Mouse (Mus musculus) hindbrain, embryonic 14.5 days (tissue): ENCODE measurements at regions not wholly inside any gene's neighbourhood (a gene's known extent, or its start where the extent isn't known, plus 50 kb on each side); places are given as distances from the start of the nearest gene placed in this dataset.
A peak's percentile ranks its signal among the peaks of the same experiment; 100 is the strongest.

ENCODE experiments used
- ATAC-seq: fragments of 200-750 bp; cut with Nextera tagmentation; 2 replicates; pipeline ENCODE4 v1.8.0; 2017; ENCODE audit warnings: moderate number of reproducible peaks, mild to moderate bottlenecking, moderate TSS enrichment, moderate library complexity; ENCODE audit not compliant: low FRiP score
- DNase-seq: peaks from one replicate; pipeline ENCODE4 v3.0.0-alpha.2; 2015; ENCODE audit warnings: low spot score
- H3K27ac ChIP-seq: fragments of 300-500 bp; sonication (generic); 2 replicates; pipeline ENCODE4 v1.5.1; 2014; ENCODE audit warnings: mild to moderate bottlenecking, moderate library complexity
- H3K27me3 ChIP-seq: fragments of 300-500 bp; sonication (generic); 2 replicates; pipeline ENCODE4 v1.6.1; 2014; ENCODE audit warnings: mild to moderate bottlenecking, low read length, mixed read lengths; ENCODE audit not compliant: control insufficient read depth, insufficient read depth
- H3K36me3 ChIP-seq: fragments of 300-500 bp; sonication (generic); replicated peaks from 2 replicates; pipeline ENCODE4 v1.6.1; 2014; ENCODE audit not compliant: control insufficient read depth, insufficient read depth
- H3K4me1 ChIP-seq: fragments of 300-500 bp; sonication (generic); replicated peaks from 2 replicates; pipeline ENCODE4 v1.6.1; 2014; ENCODE audit warnings: antibody characterized with exemption, low read length, mixed read lengths; ENCODE audit not compliant: control insufficient read depth, insufficient read depth
- H3K4me2 ChIP-seq: fragments of 300-500 bp; sonication (generic); replicated peaks from 2 replicates; pipeline ENCODE4 v1.6.1; 2014; ENCODE audit warnings: mild to moderate bottlenecking, moderate library complexity
- H3K4me3 ChIP-seq: fragments of 300-500 bp; sonication (generic); replicated peaks from 2 replicates; pipeline ENCODE4 v1.5.1; 2014; ENCODE audit warnings: mild to moderate bottlenecking, low read length
- H3K9ac ChIP-seq: fragments of 300-500 bp; sonication (generic); 2 replicates; pipeline ENCODE4 v1.6.1; 2014
- H3K9me3 ChIP-seq: fragments of 300-500 bp; sonication (generic); 2 replicates; pipeline ENCODE4 v1.6.1; 2016; ENCODE audit warnings: low read length; ENCODE audit not compliant: control insufficient read depth
- WGBS: fragments of 180-500 bp; shearing (Covaris S2); extraction: QIAGEN DNeasy Blood & Tissue Kit; methylation state at CpG from one replicate; pipeline ENCODE4 v1.1.7; 2014; 5-methylcytosine and 5-hydroxymethylcytosine counted together

DNA sequence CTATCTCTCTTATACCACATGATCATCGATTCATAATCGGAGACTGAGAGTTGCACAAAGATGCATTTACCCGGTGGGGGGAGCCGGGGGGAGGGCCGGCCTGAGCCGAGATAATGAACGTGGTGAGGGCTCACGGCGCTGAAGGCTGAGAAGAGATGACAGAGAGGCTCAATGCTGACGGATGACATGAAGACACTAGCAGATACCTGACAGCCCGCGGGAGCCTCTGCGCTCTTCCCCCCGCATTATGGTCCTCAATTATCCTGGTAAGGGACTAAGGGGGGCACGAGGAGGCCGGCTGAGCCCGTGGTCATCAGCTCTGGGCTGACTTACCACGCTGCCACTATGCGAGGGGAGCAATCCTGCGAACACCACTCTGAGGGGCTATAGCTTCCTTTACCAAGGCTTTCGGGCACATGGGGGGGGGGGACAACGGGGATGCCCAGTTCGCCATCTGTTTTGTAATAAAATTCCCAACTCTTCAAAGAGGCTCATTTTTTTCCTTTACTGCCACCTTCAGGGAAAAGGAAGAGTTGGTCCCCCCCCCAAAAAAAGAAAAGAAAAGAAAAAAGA lies 430.3 kb downstream of the Zfp536 start:
- peak overlapping the region; percentile 78 for H3K4me2 ChIP-seq
- no peaks in the 10 kb centered on the region for H3K36me3 ChIP-seq
- ATAC-seq (peak; percentile 54), DNase-seq (no peak)
- WGBS: 6% methylated on average over 23 of the region's 23 CpGs
- peaks cover 23% of the 10 kb centered on the region for H3K4me1 ChIP-seq
- H3K9me3 ChIP-seq: no peaks in the 10 kb centered on the region
- H3K27me3 ChIP-seq: no peaks in the 10 kb centered on the region
- peak overlapping the region; percentile 61 for H3K9ac ChIP-seq
- peak overlapping the region; percentile 28 for H3K4me3 ChIP-seq
- H3K27ac ChIP-seq: peak overlapping the region; percentile 68

DNA sequence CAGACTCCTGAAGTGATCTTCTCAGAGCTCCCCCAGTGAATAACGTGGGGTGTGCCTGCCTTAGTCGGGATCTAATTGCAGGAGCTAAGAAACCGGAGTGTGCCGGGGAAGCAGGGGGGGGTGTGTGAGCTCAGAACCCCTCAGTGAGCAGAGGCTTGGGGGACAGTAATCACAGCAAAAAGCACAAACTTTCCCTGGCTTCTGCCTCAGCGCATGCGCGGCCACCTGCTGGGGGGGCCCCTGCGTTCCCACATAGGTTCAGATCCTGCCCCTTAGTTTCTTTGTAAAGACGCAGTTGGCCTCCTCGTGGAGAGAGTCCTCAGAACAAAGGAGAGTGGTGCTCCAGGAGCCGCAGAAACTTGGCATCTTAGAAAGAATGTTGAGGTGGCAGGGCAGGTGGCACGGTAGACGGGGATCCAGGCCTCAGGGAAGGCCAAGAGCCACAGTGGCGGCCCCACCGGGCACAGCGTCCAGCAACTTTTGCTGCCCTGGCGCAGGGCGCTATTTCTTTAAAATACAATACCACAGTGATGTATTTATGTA lies 429.7 kb downstream of the Zfp536 start:
- Histone ChIP-seq H3K27ac (peak overlapping the region; percentile 9; the same call in 1 of the 2 replicates), H3K4me1 (peaks cover 19% of the 10 kb centered on the region), H3K27me3 (no peaks in the 10 kb centered on the region), H3K9ac (peak overlapping the region; percentile 61; the same call in 1 of the 2 replicates), H3K9me3 (no peaks in the 10 kb centered on the region), H3K36me3 (no peaks in the 10 kb centered on the region), H3K4me2 (peak overlapping the region; percentile 78), H3K4me3 (peak overlapping the region; percentile 28; the same call in 1 of the 2 replicates)
- WGBS: 21% methylated on average over 18 of the region's 18 CpGs
- ATAC-seq (no peak), DNase-seq (no peak)

DNA sequence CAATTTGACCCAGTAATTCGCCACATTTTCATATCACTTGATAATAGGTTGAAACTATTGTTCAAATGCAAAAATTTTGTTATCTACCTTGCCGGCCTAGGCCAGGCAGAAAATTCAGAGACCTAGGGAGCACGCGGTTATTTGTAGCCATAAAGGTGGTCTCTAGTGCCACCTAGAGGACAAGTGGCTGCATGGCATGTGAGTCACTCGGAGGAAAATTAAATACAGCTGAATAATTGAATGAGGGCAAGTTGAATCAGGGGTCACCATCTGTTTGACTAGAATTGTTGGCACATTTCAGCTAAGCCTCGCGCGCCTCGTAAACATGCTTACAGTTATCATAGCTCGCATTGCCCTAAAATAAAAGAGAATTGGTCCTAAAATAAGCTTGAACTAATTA lies 427.4 kb downstream of the Zfp536 start:
- ATAC-seq: peak; percentile 34; the same call in 1 of the 2 replicates
- no peak overlapping the region for H3K27ac ChIP-seq
- no peak overlapping the region for H3K4me3 ChIP-seq
- H3K4me2 ChIP-seq: no peak overlapping the region
- no peaks in the 10 kb centered on the region for H3K36me3 ChIP-seq
- peak; percentile 93 for DNase-seq
- no peaks in the 10 kb centered on the region for H3K9me3 ChIP-seq
- peaks cover 19% of the 10 kb centered on the region for H3K4me1 ChIP-seq
- H3K9ac ChIP-seq: no peak overlapping the region
- no peaks in the 10 kb centered on the region for H3K27me3 ChIP-seq
- WGBS: 3% methylated on average over 10 of the region's 10 CpGs

DNA sequence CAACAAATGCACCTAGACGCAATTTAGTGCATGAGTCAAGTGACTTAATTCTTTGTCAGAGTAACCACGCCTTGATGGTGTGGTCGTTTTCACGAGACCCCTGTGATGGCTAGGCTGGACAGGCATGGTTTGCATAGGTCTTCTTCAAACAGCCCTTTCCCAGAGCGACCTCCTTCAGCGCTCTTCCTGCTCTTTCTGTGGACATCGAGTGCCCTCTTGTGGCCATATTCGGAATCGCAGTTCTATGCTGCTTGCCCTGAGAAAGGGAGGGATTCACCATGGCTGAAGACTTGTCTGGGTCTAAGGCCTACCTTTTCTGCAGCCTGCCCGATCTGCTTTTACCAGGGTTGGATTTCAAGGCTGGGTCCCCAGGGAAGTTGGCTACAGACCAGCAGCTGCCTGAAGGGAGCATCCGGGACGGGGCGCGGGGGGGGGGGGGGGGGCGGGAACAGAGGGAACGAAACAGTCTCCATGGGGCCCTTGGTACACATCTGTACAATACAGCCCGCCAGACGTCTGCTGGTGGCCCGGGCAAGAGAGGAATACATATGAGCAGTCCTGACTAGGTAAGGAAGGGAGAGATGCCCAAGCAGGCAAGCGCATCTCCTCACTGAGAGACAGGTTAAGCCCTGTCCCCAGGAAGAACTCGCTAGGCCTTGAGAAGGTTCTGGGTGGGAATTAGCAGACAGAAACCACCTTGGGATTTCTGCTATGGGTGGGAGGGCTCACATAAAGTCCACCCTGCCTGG lies 415.6 kb downstream of the Zfp536 start:
- ATAC-seq: peak; percentile 55; the same call in 1 of the 2 replicates
- no peak overlapping the region for H3K27ac ChIP-seq
- 17% methylated on average over 21 of the region's 21 CpGs for WGBS
- H3K4me1 ChIP-seq: peaks cover 9% of the 10 kb centered on the region
- H3K36me3 ChIP-seq: no peaks in the 10 kb centered on the region
- DNase-seq: peak; percentile 99
- H3K4me3 ChIP-seq: no peak overlapping the region
- H3K9ac ChIP-seq: peak overlapping the region; percentile 34; the same call in 1 of the 2 replicates
- H3K4me2 ChIP-seq: no peak overlapping the region
- no peaks in the 10 kb centered on the region for H3K27me3 ChIP-seq
- H3K9me3 ChIP-seq: no peaks in the 10 kb centered on the region

DNA sequence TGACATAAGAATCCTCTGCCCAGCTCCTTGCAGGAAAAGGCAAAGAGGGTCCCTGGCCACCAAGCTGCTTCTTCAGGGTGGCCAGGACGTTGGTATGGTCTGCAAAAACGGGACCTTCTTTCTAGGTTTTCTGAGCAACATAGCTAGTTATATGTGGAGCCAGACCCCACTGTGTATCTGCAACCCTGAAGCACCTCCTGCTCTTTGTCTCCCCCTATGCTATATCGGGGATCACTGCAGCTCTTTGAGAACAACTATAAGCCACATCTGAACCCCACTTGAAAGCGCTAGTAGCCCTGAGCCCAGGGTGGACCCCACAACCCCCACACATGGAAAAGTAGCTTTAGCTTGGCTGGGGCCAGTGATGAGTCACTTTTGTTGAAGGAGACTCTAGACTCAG lies 414.9 kb downstream of the Zfp536 start:
- WGBS: 65% methylated on average over 4 of the region's 4 CpGs
- no peak overlapping the region for H3K4me3 ChIP-seq
- H3K9me3 ChIP-seq: no peaks in the 10 kb centered on the region
- peaks cover 16% of the 10 kb centered on the region for H3K4me1 ChIP-seq
- DNase-seq (no peak), ATAC-seq (no peak)
- no peak overlapping the region for H3K9ac ChIP-seq
- no peak overlapping the region for H3K27ac ChIP-seq
- H3K36me3 ChIP-seq: no peaks in the 10 kb centered on the region
- H3K27me3 ChIP-seq: no peaks in the 10 kb centered on the region
- no peak overlapping the region for H3K4me2 ChIP-seq

DNA sequence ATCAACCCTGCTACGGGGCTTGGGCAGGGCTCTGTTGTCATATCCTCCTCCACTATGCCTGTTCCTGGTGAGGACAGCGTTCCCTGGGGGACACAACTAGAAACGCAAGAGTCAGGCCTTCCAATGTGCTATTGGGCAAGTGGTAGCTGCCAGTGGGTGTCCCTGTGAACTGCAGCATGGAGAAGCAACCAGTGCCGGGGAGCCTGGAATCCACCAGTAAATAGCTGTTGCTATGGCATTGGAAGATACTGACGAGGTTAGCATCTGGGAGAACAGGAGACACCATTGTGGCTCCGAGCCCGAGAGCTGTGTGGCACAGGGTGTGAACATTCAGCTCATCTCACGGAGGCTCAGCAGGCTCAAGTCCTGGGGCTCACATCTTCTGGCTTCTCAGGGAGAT lies 414.0 kb downstream of the Zfp536 start:
- H3K36me3 ChIP-seq: no peaks in the 10 kb centered on the region
- no peaks in the 10 kb centered on the region for H3K9me3 ChIP-seq
- no peak overlapping the region for H3K4me2 ChIP-seq
- H3K27ac ChIP-seq: no peak overlapping the region
- no peak overlapping the region for H3K4me3 ChIP-seq
- H3K9ac ChIP-seq: no peak overlapping the region
- 71% methylated on average over 8 of the region's 8 CpGs for whole genome bisulfite sequencing
- peaks cover 23% of the 10 kb centered on the region for H3K4me1 ChIP-seq
- no peaks in the 10 kb centered on the region for H3K27me3 ChIP-seq
- DNase-seq (no peak), ATAC-seq (no peak)

DNA sequence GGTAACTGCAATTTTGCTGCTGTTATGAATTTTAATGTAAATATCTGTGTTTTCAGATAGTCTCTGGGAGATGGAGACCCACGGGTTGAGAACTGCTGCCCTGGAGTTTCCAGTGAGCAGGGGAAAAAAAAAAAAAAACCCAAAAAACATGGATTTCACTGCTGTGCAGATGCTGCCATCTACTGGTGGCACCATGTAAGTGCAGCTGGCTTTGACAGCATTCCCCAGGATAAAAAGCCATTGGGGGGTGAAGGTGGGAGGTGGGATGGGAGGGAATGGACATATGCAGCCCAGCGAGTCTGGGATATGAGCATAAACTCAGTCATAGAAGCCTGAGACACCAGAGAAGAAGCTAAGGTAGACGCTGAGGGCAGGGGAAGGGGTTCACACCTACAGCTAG lies 413.3 kb downstream of the Zfp536 start:
- Histone ChIP-seq H3K36me3 (no peaks in the 10 kb centered on the region), H3K27me3 (no peaks in the 10 kb centered on the region), H3K9ac (no peak overlapping the region), H3K4me2 (no peak overlapping the region), H3K27ac (no peak overlapping the region), H3K4me1 (peaks cover 23% of the 10 kb centered on the region), H3K9me3 (no peaks in the 10 kb centered on the region), H3K4me3 (no peak overlapping the region)
- ATAC-seq (no peak), DNase-seq (peak; percentile 72)
- WGBS: 19% methylated on average over 3 of the region's 3 CpGs

DNA sequence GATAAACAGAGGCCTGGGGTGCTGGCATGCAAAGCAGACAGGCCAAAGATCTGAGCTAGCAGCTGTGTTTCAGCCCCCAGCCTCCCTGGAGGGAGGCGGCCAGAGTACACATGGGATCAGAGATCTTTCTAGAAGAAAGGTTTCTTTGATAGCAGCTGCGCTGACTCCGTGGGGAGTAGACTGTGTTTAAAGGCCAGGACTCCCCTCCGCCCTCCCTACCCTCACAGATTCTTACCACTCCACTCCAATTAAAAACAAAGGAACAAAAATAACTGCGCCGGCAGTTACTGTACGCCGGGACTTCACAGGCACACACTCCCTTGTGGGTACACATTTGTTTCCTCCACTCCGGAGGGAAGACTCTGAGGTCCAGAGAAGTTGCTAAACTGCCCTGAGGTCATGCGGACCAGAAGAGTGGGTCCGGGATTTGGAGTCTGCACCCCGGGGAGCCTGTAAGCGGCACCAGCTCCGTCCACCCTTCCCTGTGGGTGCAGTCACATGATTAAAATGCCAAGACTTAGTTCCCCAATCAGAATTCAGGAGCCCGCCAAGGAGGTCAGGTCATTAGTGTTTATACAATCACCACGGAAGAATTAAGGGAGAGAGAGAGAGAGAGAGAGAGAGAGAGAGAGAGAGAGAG lies 411.5 kb downstream of the Zfp536 start:
- peaks cover 23% of the 10 kb centered on the region for H3K4me1 ChIP-seq
- H3K4me2 ChIP-seq: peak overlapping the region; percentile 34
- H3K36me3 ChIP-seq: no peaks in the 10 kb centered on the region
- H3K4me3 ChIP-seq: no peak overlapping the region
- DNase-seq (peak; percentile 43), ATAC-seq (peak; percentile 22; the same call in 1 of the 2 replicates)
- 5% methylated on average over 16 of the region's 16 CpGs for WGBS
- H3K9me3 ChIP-seq: no peaks in the 10 kb centered on the region
- H3K27me3 ChIP-seq: no peaks in the 10 kb centered on the region
- no peak overlapping the region for H3K9ac ChIP-seq
- peak overlapping the region; percentile 50 for H3K27ac ChIP-seq

DNA sequence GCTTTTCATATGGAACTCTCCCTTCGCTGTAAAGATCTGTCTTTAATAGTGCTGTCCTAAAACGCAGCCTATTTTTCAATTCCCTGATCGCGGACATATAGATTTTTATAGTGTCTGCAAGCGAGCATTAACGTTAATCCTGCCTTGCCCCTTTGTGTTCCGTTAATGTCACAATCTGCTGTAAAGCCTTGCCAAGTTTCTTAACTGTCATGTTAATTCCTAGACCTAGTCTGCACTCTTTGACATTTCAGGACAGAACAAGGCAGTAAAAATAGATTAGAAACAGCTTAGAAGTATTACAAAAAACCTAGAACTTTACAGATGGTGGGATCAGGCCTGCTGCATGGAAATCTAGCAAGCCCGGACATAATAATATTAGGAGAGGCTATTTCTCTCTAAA lies 410.6 kb downstream of the Zfp536 start:
- no peaks in the 10 kb centered on the region for H3K9me3 ChIP-seq
- peak overlapping the region; percentile 20; the same call in 1 of the 2 replicates for H3K9ac ChIP-seq
- 0 out of 2 replicates have a peak overlapping the region, but pooled peaks have one; percentile 12 for H3K4me2 ChIP-seq
- WGBS: 19% methylated on average over 8 of the region's 8 CpGs
- H3K27me3 ChIP-seq: no peaks in the 10 kb centered on the region
- ATAC-seq (no peak), DNase-seq (no peak)
- no peak overlapping the region for H3K4me3 ChIP-seq
- peaks cover 23% of the 10 kb centered on the region for H3K4me1 ChIP-seq
- H3K27ac ChIP-seq: peak overlapping the region; percentile 69
- no peaks in the 10 kb centered on the region for H3K36me3 ChIP-seq
